Mouse (Mus musculus) gastrocnemius, postnatal 36 days (tissue): ENCODE measurements around the gene Foxm1. TPM values are rescaled to one million over a fixed set of nuclear protein-coding genes. Genes with fewer than 3 reads are reported as not detected.

Source experiments
- DNase-seq, 2 experiments: peaks; one replicate each; pipeline ENCODE4 v3.0.0; 2022
- intact Hi-C: fragments of 180-260 bp; cut with DNase I; formaldehyde crosslinking; loops from one replicate; pipeline ENCODE4 v1.15.1; 2025
- total RNA-seq, 2 experiments: library from RNA; stranded (reverse); gene quantifications; 2 replicates each; pipeline ENCODE4 v1.2.3; 2021

The Foxm1 gene
- total RNA-seq, 2 experiments from 2014 or later, result 0.62 to 1.0 TPM

- no peak for DNase-seq
- intact Hi-C loops, result no loop called here
Measured at GRCm38 (mm10) chr6:128421480-128421879, 58.7 kb downstream of the Foxm1 start.

DNA sequence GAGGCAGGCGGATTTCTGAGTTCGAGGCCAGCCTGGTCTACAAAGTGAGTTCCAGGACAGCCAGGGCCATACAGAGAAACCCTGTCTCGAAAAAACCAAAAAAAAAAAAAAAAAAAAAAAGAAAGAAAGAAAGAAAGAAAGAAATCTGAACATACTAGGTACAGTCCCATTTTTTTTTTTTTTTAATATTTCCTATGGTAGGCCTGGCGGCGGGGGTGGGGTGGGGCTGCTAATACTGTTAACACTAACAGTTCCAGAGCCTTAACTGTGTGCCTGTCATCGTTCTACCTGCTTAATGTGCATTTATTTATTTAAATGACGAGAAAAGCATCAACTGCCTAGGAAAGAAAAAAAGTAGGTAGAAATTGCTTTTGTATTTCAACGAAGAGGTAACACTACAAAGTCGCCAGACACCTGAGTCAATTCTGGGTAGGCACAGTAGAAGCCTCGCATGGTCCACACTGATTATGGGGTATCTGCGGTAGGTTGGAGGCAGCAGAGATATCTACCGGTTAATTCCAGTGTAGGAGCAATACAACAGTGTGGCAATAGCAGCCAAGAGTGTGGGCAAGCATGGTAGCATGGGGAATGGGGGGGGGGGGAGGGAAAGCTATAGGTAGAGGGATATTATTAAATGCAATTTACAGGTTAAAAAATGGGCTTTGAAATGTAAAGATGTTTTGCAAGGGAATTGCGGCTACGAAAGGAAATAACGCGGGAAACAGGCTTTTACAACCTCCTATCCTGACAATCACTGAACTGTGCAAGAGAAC is 60.9 kb downstream of the Foxm1 start:
- DNase-seq, result no peak
- intact Hi-C loops, result no loop called here

GRCm38 (mm10) chr6:128424269-128425019 is 61.7 kb downstream of the Foxm1 start, which contains the start of gene Itfg2:
Gene Itfg2 (minus strand): TSS chr6:128424931.
- DNase-seq, result peak; percentile 94 to 97
- intact Hi-C loops, result no loop called here

DNA sequence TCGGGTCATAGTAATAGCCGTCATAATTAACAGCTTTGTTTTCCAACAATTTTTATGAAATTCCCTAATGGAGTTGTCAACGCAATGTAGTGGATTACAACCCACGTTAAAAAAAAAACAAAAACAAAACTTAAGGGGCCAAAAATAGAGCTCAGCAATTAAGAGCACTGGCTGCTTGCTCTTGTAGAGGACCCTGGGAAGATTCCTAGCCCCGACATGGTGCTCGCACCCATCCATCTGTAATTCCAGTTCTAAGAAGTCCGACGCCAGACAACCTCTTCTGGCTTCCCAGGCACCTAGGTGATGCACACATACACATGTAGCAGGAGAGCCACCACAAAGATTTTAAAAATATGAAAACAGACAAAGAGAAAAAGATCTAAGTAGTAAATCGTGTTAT is 62.3 kb downstream of the Foxm1 start:
- DNase-seq, result no peak
- intact Hi-C loops, result no loop called here

Other genes starting within 250 kb of the Foxm1 start
- gene Tspan9, start 219.4 kb upstream of the Foxm1 start, total RNA-seq, result 10 to 100 TPM; 34.7 to 39.3 TPM
- 1 to 10 TPM; 3.7 to 4.3 TPM for gene Tead4, start 62.1 kb upstream of the Foxm1 start, total RNA-seq
- gene Tulp3, start 7.1 kb upstream of the Foxm1 start, total RNA-seq, result 1 to 10 TPM; 5.8 to 6.6 TPM
- gene Rhno1, start 56 bp upstream of the Foxm1 start, total RNA-seq, result 1 to 10 TPM; 5.2 to 6.6 TPM
- gene Tex52, start 12.5 kb downstream of the Foxm1 start, total RNA-seq, result not detected
- not detected for gene Gm44596, start 12.5 kb downstream of the Foxm1 start, total RNA-seq
- gene Nrip2, start 36.3 kb downstream of the Foxm1 start, total RNA-seq, result 1 to 10 TPM; 1.4 to 1.5 TPM
- 10 to 100 TPM; 15.3 to 19.5 TPM for gene Itfg2, start 62.0 kb downstream of the Foxm1 start, total RNA-seq
- 100 to 1,000 TPM in 1 of 2 experiments, 10 to 100 TPM in 1; 97.6 to 114 TPM for gene Fkbp4, start 75.7 kb downstream of the Foxm1 start, total RNA-seq
- under 1 TPM in 1 of 2 experiments, not detected in 1; 0.41 TPM for gene Pzp, start 163.8 kb downstream of the Foxm1 start, total RNA-seq
- not detected for gene A2ml1, start 218.6 kb downstream of the Foxm1 start, total RNA-seq